Mouse (Mus musculus) cerebellum, postnatal 25 days (tissue): ENCODE measurements around the gene Gpr162.
A peak's percentile ranks its signal among the peaks of the same experiment; 100 is the strongest.
"Not testable (repeated sequence)": the region's sequence is repeated elsewhere in the genome, so short reads cannot be mapped to it uniquely, and the experiment has no call there.

Source experiments
- DNase-seq, 2 experiments: peaks; one replicate each; pipeline ENCODE4 v3.0.0; 2021; ENCODE audit warnings: mixed read lengths in 2 of 2

The Gpr162 gene

DNA sequence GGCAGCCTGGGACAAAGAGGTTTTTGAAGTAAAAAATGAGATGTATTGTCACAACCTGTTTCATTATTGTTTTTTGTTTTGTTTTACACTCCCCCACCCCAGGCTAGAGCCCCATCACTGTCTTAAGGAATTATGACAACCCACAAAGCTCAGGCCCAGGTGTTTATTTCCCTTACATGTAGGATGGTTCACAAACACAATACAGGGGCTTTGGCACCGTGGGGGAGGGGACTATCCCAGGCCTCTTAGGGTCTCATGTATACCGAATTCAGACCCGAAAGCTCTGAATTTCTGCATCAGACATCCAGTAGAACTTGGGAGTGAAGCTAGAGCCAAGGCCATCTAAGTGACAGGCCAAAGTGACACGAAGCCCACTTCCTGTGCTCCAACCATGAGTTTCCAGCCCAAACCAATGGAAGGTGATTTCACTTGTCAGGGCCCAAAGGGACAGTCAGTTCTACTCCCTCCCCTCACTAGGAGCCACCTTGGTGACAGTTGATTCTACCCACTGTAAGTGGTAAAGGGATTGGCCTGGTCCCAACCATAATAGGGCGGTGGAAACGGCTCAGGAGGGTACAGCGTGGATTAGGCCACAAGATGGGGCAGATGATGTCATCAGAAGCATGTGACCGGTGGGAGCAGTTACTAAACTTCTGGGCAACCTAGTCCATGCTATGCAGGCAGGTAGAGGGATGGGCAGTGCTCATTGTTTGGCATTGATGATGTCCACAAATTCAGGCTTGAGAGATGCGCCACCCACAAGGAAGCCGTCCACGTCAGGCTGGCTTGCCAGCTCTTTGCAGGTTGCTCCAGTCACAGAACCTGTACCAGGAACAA lies 53.0 kb downstream of the Gpr162 start:
- not testable (repeated sequence) for DNase-seq

DNA sequence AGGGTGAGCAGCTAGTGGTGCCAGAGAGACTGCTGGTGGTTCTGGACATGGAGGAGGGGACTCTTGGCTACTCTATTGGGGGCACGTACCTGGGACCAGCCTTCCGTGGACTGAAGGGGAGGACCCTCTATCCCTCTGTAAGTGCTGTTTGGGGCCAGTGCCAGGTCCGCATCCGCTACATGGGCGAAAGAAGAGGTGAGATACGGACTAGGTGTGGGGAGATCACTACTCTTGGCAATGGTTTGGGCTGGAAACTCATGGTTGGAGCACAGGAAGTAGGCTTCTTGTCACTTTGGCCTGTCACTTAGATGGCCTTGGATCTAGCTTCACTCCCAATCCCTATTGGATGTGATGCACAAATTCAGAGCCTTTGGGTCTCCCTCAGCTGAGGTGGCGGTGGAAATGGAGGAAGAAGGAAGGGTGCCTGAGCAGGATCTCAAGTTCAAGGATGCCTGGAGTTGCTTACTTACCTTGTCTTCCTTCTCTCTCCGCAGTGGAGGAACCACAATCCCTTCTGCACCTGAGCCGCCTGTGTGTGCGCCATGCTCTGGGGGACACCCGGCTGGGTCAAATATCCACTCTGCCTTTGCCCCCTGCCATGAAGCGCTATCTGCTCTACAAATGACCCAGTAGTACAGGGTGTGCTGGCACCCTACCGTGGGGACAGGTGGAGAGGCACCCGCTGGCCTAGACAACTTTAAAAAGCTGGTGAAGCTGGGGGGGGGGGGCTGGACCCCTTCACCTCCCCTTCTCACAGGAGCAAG lies 53.8 kb downstream of the Gpr162 start:
- DNase-seq: peak; percentile 29 to 49

DNA sequence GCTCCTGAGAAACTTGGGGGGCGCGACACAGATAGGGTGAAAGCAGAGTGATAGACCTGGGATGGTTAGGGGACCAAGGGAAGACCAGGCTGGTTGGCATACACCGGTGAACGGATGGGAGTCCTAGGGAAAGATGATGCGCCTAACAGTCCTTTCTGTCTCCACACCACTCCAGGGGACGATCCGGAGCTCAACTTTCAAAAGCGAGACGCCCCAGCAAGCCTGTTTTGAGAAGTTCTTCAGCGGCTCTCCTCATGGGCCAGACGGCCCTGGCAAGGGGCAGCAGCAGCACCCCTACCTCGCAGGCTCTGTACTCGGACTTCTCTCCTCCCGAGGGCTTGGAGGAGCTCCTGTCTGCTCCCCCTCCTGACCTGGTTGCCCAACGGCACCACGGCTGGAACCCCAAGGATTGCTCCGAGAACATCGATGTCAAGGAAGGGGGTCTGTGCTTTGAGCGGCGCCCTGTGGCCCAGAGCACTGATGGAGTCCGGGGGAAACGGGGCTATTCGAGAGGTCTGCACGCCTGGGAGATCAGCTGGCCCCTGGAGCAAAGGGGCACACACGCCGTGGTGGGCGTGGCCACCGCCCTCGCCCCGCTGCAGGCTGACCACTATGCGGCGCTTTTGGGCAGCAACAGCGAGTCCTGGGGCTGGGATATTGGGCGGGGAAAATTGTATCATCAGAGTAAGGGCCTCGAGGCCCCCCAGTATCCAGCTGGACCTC lies 54.6 kb downstream of the Gpr162 start:
- peak; percentile 90 to 93 for DNase-seq
